Mouse (Mus musculus) urinary bladder, adult 2 months (tissue): ENCODE results near the gene Zdhhc3. TPM values are rescaled to one million over a fixed set of nuclear protein-coding genes. Genes with fewer than 3 reads are reported as not detected.

Experiments
- DNase-seq: peaks from one replicate; pipeline ENCODE4 v3.0.0; 2022; ENCODE audit warnings: low spot score
- polyA plus RNA-seq: library from polyadenylated mRNA; depleted of rRNA; stranded (reverse); fragments of >200 nt; gene quantifications from 2 replicates; pipeline ENCODE4 v1.2.3, GENCODE M21; 2012; rRNA removed

Gene Zdhhc3
- polyA plus RNA-seq, 1 experiment: 55.8 TPM

- peak; percentile 85 for DNase-seq
These were observed 91.9 kb downstream of the Zdhhc3 start, which contains the start of gene Tmem42 for GRCm38 (mm10) chr9:123020995-123021631. Gene Tmem42, plus strand, starts transcription at chr9:123021326.

Other genes with a start within 250 kb of the Zdhhc3 start
- 66.7 and 67.3 TPM in 2 replicates for gene Zfp445, start 247.2 kb downstream of the Zdhhc3 start, polyA plus RNA-seq
- 7.7 and 9.5 TPM in 2 replicates for gene Zkscan7, start 227.5 kb downstream of the Zdhhc3 start, polyA plus RNA-seq
- gene Zfp105, start 190.1 kb downstream of the Zdhhc3 start, polyA plus RNA-seq: 6.3 and 7.1 TPM in 2 replicates
- gene 1110059G10Rik, start 162.2 kb downstream of the Zdhhc3 start, polyA plus RNA-seq: 18.8 and 19.4 TPM in 2 replicates
- 0.92 and 1.0 TPM in 2 replicates for gene Kif15, start 162.2 kb downstream of the Zdhhc3 start, polyA plus RNA-seq
- gene Tmem42, start 91.9 kb downstream of the Zdhhc3 start, polyA plus RNA-seq: 17.1 and 19.5 TPM in 2 replicates
- 0.22 and 0.47 TPM in 2 replicates for gene Tgm4, start 78.5 kb downstream of the Zdhhc3 start, polyA plus RNA-seq
- gene Exosc7, start within 50 bp of the Zdhhc3 start, polyA plus RNA-seq: 72.3 and 101 TPM in 2 replicates
- 707 and 739 TPM in 2 replicates for gene Clec3b, start 37.7 kb upstream of the Zdhhc3 start, polyA plus RNA-seq
- gene Cdcp1, start 102.8 kb upstream of the Zdhhc3 start, polyA plus RNA-seq: 23.1 and 25.1 TPM in 2 replicates
- gene Tmem158, start 147.6 kb upstream of the Zdhhc3 start, polyA plus RNA-seq: 20.7 and 22.7 TPM in 2 replicates